Mouse (Mus musculus) spleen, postnatal 36 days (tissue): Measurements from ENCODE around the gene Vmn2r82.
"Not testable (repeated sequence)": the region's sequence is repeated elsewhere in the genome, so short reads cannot be mapped to it uniquely, and the experiment has no call there.

Experiments used
- DNase-seq, 2 experiments: peaks; one replicate each; pipeline ENCODE4 v3.0.0; 2022; ENCODE audit warnings: low spot score in 2 of 2, mixed read lengths in 1 of 2

The Vmn2r82 gene

GRCm38 (mm10) chr10:79356220-79356619 is at the start of gene Vmn2r82:
Gene Vmn2r82, plus strand, starts transcription at chr10:79356520.
- not testable (repeated sequence) for DNase-seq

- not testable (repeated sequence) for DNase-seq
Observed at GRCm38 (mm10) chr10:79322033-79322736, 34.1 kb upstream of the Vmn2r82 start.

GRCm38 (mm10) chr10:79322737-79323086 is 33.6 kb upstream of the Vmn2r82 start:
- DNase-seq, result no peak

- DNase-seq, result not testable (repeated sequence)
Observed at GRCm38 (mm10) chr10:79399946-79400700, 43.8 kb downstream of the Vmn2r82 start.

GRCm38 (mm10) chr10:79417142-79417771 is 60.9 kb downstream of the Vmn2r82 start:
- peak; percentile 42 to 48 for DNase-seq

GRCm38 (mm10) chr10:79417772-79418170 is 61.5 kb downstream of the Vmn2r82 start:
- DNase-seq, result not testable (repeated sequence)

- not testable (repeated sequence) for DNase-seq
Observed at GRCm38 (mm10) chr10:79435141-79435820, 79.0 kb downstream of the Vmn2r82 start.
